Mouse (Mus musculus) midbrain, postnatal 0 days (tissue): Measurements from ENCODE around the gene Fxn. TPM values are rescaled to one million over a fixed set of nuclear protein-coding genes. Genes with fewer than 3 reads are reported as not detected.

Experiments used
- ATAC-seq: fragments of 200-750 bp; cut with Nextera tagmentation; 2 replicates; pipeline ENCODE4 v1.8.0; 2017; ENCODE audit warnings: moderate number of reproducible peaks, mild to moderate bottlenecking, moderate TSS enrichment, moderate library complexity; ENCODE audit not compliant: low FRiP score
- DNase-seq: peaks from one replicate; pipeline ENCODE4 v3.0.0-alpha.2; 2015; ENCODE audit warnings: low spot score
- H3K27ac ChIP-seq: fragments of 300-500 bp; sonication (generic); 2 replicates; pipeline ENCODE4 v1.5.1; 2014; ENCODE audit warnings: low read depth, mild to moderate bottlenecking, low read length, mixed read lengths
- H3K27me3 ChIP-seq: fragments of 300-500 bp; sonication (generic); 2 replicates; pipeline ENCODE4 v1.6.1; 2014; ENCODE audit warnings: low read length, control low read depth, mixed read lengths; ENCODE audit not compliant: insufficient read depth
- H3K36me3 ChIP-seq: fragments of 300-500 bp; sonication (generic); 2 replicates; pipeline ENCODE4 v1.6.1; 2014; ENCODE audit warnings: low read length, control low read depth, mixed read lengths; ENCODE audit not compliant: insufficient read depth
- H3K4me1 ChIP-seq: fragments of 300-500 bp; sonication (generic); 2 replicates; pipeline ENCODE4 v1.6.1; 2014; ENCODE audit warnings: mild to moderate bottlenecking, control low read depth, antibody characterized with exemption, low read length, mixed read lengths; ENCODE audit not compliant: insufficient read depth
- H3K4me2 ChIP-seq: fragments of 300-500 bp; sonication (generic); 2 replicates; pipeline ENCODE4 v1.6.1; 2014; ENCODE audit warnings: low read depth, mild to moderate bottlenecking, low read length, mixed read lengths; ENCODE audit not compliant: poor library complexity, severe bottlenecking
- H3K4me3 ChIP-seq: fragments of 300-500 bp; sonication (generic); 2 replicates; pipeline ENCODE4 v1.5.1; 2014; ENCODE audit warnings: low read depth, mild to moderate bottlenecking, low read length, moderate library complexity
- H3K9ac ChIP-seq: fragments of 300-500 bp; sonication (generic); replicated peaks from 2 replicates; pipeline ENCODE4 v1.6.1; 2014; ENCODE audit warnings: mild to moderate bottlenecking, low read length, moderate library complexity, mixed read lengths; ENCODE audit not compliant: poor library complexity, severe bottlenecking
- H3K9me3 ChIP-seq: fragments of 300-500 bp; sonication (generic); 2 replicates; pipeline ENCODE4 v1.6.1; 2016; ENCODE audit warnings: low read length, control low read depth
- CTCF ChIP-seq: IDR thresholded peaks from 2 replicates; pipeline ENCODE4 v1.5.1; 2016; ENCODE audit warnings: antibody characterized with exemption, mild to moderate bottlenecking
- WGBS: fragments of 180-500 bp; shearing (Covaris S2); extraction: QIAGEN DNeasy Blood & Tissue Kit; methylation state at CpG from one replicate; pipeline ENCODE4 v1.1.7; 2014; 5-methylcytosine and 5-hydroxymethylcytosine counted together
- polyA plus RNA-seq: library from polyadenylated mRNA; unstranded; fragments of >200 nt; fragmentation: Nextera tagmentation; extraction: Ambion mirVana; gene quantifications from 2 replicates; pipeline ENCODE4 v1.2.1, GENCODE M21; 2015
- total RNA-seq: library from RNA; depleted of rRNA; stranded (reverse); fragments of >200 nt; gene quantifications from 2 replicates; pipeline ENCODE4 v1.2.3, GENCODE M21; 2014

Gene Fxn
- total and polyA plus RNA-seq, 2 experiments from 2014 or later = 25.4 to 42.5 TPM

- no peak overlapping the region for H3K27ac ChIP-seq
- H3K9me3 ChIP-seq = no peaks in the 10 kb centered on the region
- ATAC-seq = no peak
- no peaks in the 10 kb centered on the region for H3K36me3 ChIP-seq
- H3K4me1 ChIP-seq = no peaks in the 10 kb centered on the region
- no peak overlapping the region for H3K4me3 ChIP-seq
- H3K9ac ChIP-seq = no peak overlapping the region
- H3K27me3 ChIP-seq = no peaks in the 10 kb centered on the region
- TF ChIP-seq CTCF = no peak
- 24% methylated on average over 10 of the region's 10 CpGs for WGBS
- no peak overlapping the region for H3K4me2 ChIP-seq
- no peak for DNase-seq
These were observed 21.8 kb upstream of the Fxn start for GRCm38 (mm10) chr19:24302198-24302597.

- WGBS = 13% methylated on average over 5 of the region's 5 CpGs
- no peak for ATAC-seq
These were observed 21.4 kb upstream of the Fxn start for GRCm38 (mm10) chr19:24301768-24302148.

GRCm38 (mm10) chr19:24300994-24301767 is 20.8 kb upstream of the Fxn start:
- Histone ChIP-seq H3K36me3 (no peaks in the 10 kb centered on the region), H3K9ac (no peak overlapping the region), H3K4me2 (peak overlapping the region; percentile 35), H3K9me3 (no peaks in the 10 kb centered on the region), H3K4me1 (no peaks in the 10 kb centered on the region), H3K27me3 (no peaks in the 10 kb centered on the region), H3K4me3 (peak overlapping the region; percentile 18; the same call in 1 of the 2 replicates), H3K27ac (no peak overlapping the region)
- peak; percentile 98 for TF ChIP-seq CTCF
- peak; percentile 92 for ATAC-seq
- peak; percentile 88 for DNase-seq
- WGBS = 5% methylated on average over 9 of the region's 9 CpGs

More at GRCm38 (mm10) chr19:24301768-24302148, 21.4 kb upstream of the Fxn start:
- Histone ChIP-seq H3K4me1 (no peaks in the 10 kb centered on the region), H3K9me3 (no peaks in the 10 kb centered on the region), H3K27me3 (no peaks in the 10 kb centered on the region), H3K36me3 (no peaks in the 10 kb centered on the region), H3K27ac (no peak overlapping the region), H3K9ac (no peak overlapping the region), H3K4me3 (no peak overlapping the region), H3K4me2 (no peak overlapping the region)
- DNase-seq = no peak
- no peak for TF ChIP-seq CTCF

- Histone ChIP-seq H3K4me2 (no peak overlapping the region), H3K4me1 (no peaks in the 10 kb centered on the region), H3K4me3 (no peak overlapping the region), H3K27ac (no peak overlapping the region), H3K27me3 (no peaks in the 10 kb centered on the region), H3K9me3 (no peaks in the 10 kb centered on the region), H3K9ac (no peak overlapping the region), H3K36me3 (no peaks in the 10 kb centered on the region)
- ATAC-seq (no peak), DNase-seq (no peak)
- WGBS = 78% methylated on average over 5 of the region's 5 CpGs
- TF ChIP-seq CTCF = no peak
These were observed 13.1 kb upstream of the Fxn start for GRCm38 (mm10) chr19:24293537-24293936.

- Histone ChIP-seq H3K4me2 (no peak overlapping the region), H3K4me1 (no peaks in the 10 kb centered on the region), H3K27ac (no peak overlapping the region), H3K9me3 (no peaks in the 10 kb centered on the region), H3K4me3 (no peak overlapping the region), H3K27me3 (no peaks in the 10 kb centered on the region), H3K9ac (no peak overlapping the region), H3K36me3 (no peaks in the 10 kb centered on the region)
- ATAC-seq (no peak), DNase-seq (peak; percentile 57)
- peak; percentile 82 for TF ChIP-seq CTCF
- 60% methylated on average over 4 of the region's 4 CpGs for WGBS
These were observed 3.8 kb upstream of the Fxn start for GRCm38 (mm10) chr19:24284187-24284586.

- DNase-seq (no peak), ATAC-seq (no peak)
- no peaks in the 10 kb centered on the region for H3K4me1 ChIP-seq
- H3K27me3 ChIP-seq = no peaks in the 10 kb centered on the region
- H3K27ac ChIP-seq = no peak overlapping the region
- H3K4me3 ChIP-seq = peak overlapping the region; percentile 66; the same call in 1 of the 2 replicates
- no peak for TF ChIP-seq CTCF
- 0 out of 2 replicates have a peak, but pooled peaks cover under 1% of the 10 kb centered on the region for H3K36me3 ChIP-seq
- peak overlapping the region; percentile 90 for H3K4me2 ChIP-seq
- H3K9me3 ChIP-seq = no peaks in the 10 kb centered on the region
- H3K9ac ChIP-seq = no peak overlapping the region
- WGBS = 76% methylated on average over 7 of the region's 7 CpGs
These were observed 1.0 kb upstream of the Fxn start for GRCm38 (mm10) chr19:24281288-24281980.
